Mouse (Mus musculus): ENCODE data around the gene Kif13a. TPM values are rescaled to one million over a fixed set of nuclear protein-coding genes. Genes with fewer than 3 reads are reported as not detected.

Kif13a gene
- polyA plus RNA-seq, 1 experiment from 2014 or later: 7.9 TPM

DNA sequence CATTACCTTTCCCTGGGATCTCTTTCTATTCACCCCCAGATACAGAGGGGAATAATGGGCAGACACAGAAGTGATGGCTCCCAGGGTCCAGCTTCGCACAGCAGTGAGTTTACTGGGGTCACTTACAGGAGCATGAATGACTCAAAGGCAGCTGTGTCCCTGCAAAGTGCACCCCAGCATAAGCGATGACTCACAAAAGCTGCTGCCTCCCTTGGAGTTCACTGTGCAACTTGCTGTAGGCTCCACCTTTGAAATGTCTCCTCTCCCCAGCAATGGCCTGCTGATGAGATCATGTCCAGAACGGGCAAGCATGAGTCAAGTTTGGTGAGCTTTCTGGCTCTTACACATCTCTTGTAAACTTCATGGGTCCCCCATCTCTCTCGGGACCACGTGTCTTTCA, 29.5 kb upstream of the Kif13a start:
- no peaks in the 10 kb centered on the region for H3K9me3 ChIP-seq (replicated peaks; ENCODE audit: control insufficient read depth, low read length)
- no peaks in the 10 kb centered on the region for H3K4me1 ChIP-seq (ENCODE audit: control insufficient read depth, insufficient read depth, low read length)
- no peaks in the 10 kb centered on the region for H3K27me3 ChIP-seq (ENCODE audit: control insufficient read depth, insufficient read depth, low read length)
- no peak overlapping the region for H3K9ac ChIP-seq (ENCODE audit: low read length)
- H3K36me3 ChIP-seq (ENCODE audit: control insufficient read depth, insufficient read depth, low read length): no peaks in the 10 kb centered on the region
- no peak overlapping the region for H3K27ac ChIP-seq (ENCODE audit: low read length)
- WGBS: 77% methylated on average over 5 of the region's 5 CpGs
- ATAC-seq (ENCODE audit: insufficient read depth, low FRiP score): no peak
- no peak overlapping the region for H3K4me2 ChIP-seq (ENCODE audit: low read depth, low read length)
- H3K4me3 ChIP-seq (replicated peaks; ENCODE audit: low read length): no peak overlapping the region

GRCm38 (mm10) chr13:46951212-46951611, 21.5 kb upstream of the Kif13a start:
- ATAC-seq (ENCODE audit: insufficient read depth, low FRiP score): no peak
- Histone ChIP-seq H3K27ac (ENCODE audit: low read length) (peak overlapping the region; percentile 15), H3K36me3 (ENCODE audit: control insufficient read depth, insufficient read depth, low read length) (no peaks in the 10 kb centered on the region), H3K4me1 (ENCODE audit: control insufficient read depth, insufficient read depth, low read length) (no peaks in the 10 kb centered on the region), H3K9me3 (replicated peaks; ENCODE audit: control insufficient read depth, low read length) (no peaks in the 10 kb centered on the region), H3K4me3 (replicated peaks; ENCODE audit: low read length) (no peak overlapping the region), H3K4me2 (ENCODE audit: low read depth, low read length) (no peak overlapping the region), H3K9ac (ENCODE audit: low read length) (no peak overlapping the region), H3K27me3 (ENCODE audit: control insufficient read depth, insufficient read depth, low read length) (no peaks in the 10 kb centered on the region)
- WGBS: 76% methylated on average over 15 of the region's 15 CpGs

GRCm38 (mm10) chr13:46949741-46950140, 20.1 kb upstream of the Kif13a start:
- Histone ChIP-seq H3K4me2 (ENCODE audit: low read depth, low read length) (no peak overlapping the region), H3K4me3 (replicated peaks; ENCODE audit: low read length) (no peak overlapping the region), H3K4me1 (ENCODE audit: control insufficient read depth, insufficient read depth, low read length) (no peaks in the 10 kb centered on the region), H3K9me3 (replicated peaks; ENCODE audit: control insufficient read depth, low read length) (no peaks in the 10 kb centered on the region), H3K27me3 (ENCODE audit: control insufficient read depth, insufficient read depth, low read length) (no peaks in the 10 kb centered on the region), H3K27ac (ENCODE audit: low read length) (no peak overlapping the region), H3K9ac (ENCODE audit: low read length) (no peak overlapping the region), H3K36me3 (ENCODE audit: control insufficient read depth, insufficient read depth, low read length) (no peaks in the 10 kb centered on the region)
- WGBS: 62% methylated on average over 2 of the region's 2 CpGs
- no peak; the same call in 1 of the 2 replicates for ATAC-seq (ENCODE audit: insufficient read depth, low FRiP score)

GRCm38 (mm10) chr13:46948027-46948426, 18.4 kb upstream of the Kif13a start:
- Histone ChIP-seq H3K9me3 (replicated peaks; ENCODE audit: control insufficient read depth, low read length) (no peaks in the 10 kb centered on the region), H3K9ac (ENCODE audit: low read length) (no peak overlapping the region), H3K4me3 (replicated peaks; ENCODE audit: low read length) (no peak overlapping the region), H3K4me1 (ENCODE audit: control insufficient read depth, insufficient read depth, low read length) (no peaks in the 10 kb centered on the region), H3K27ac (ENCODE audit: low read length) (no peak overlapping the region), H3K27me3 (ENCODE audit: control insufficient read depth, insufficient read depth, low read length) (no peaks in the 10 kb centered on the region), H3K36me3 (ENCODE audit: control insufficient read depth, insufficient read depth, low read length) (no peaks in the 10 kb centered on the region), H3K4me2 (ENCODE audit: low read depth, low read length) (no peak overlapping the region)
- ATAC-seq (ENCODE audit: insufficient read depth, low FRiP score): no peak
- WGBS: 48% methylated on average over 3 of the region's 3 CpGs

DNA sequence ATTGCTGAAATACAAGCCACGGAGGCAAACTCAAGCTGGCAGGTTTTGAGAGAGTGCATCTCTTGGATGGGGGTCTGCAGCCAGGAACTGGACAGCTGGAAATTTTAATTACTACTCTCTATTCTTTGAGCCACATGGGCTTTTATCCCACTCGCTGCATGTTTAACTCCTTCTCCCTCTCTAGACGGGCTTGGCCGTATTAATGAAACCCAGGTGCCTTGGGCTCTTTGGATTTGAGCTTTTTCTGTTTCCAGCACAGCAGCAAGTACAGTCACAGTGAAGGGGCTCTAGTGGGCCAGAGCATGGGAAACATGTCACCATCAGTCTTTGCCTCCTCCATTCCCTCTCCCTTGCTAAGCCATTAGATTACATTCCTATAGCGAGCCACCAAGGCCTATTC, 16.4 kb upstream of the Kif13a start:
- no peaks in the 10 kb centered on the region for H3K4me1 ChIP-seq (ENCODE audit: control insufficient read depth, insufficient read depth, low read length)
- H3K27ac ChIP-seq (ENCODE audit: low read length): no peak overlapping the region
- H3K27me3 ChIP-seq (ENCODE audit: control insufficient read depth, insufficient read depth, low read length): no peaks in the 10 kb centered on the region
- no peak overlapping the region for H3K9ac ChIP-seq (ENCODE audit: low read length)
- no peaks in the 10 kb centered on the region for H3K36me3 ChIP-seq (ENCODE audit: control insufficient read depth, insufficient read depth, low read length)
- ATAC-seq (ENCODE audit: insufficient read depth, low FRiP score): no peak
- 63% methylated on average over 5 of the region's 5 CpGs for WGBS
- H3K9me3 ChIP-seq (replicated peaks; ENCODE audit: control insufficient read depth, low read length): 0 out of 2 replicates have a peak, but pooled peaks cover 4% of the 10 kb centered on the region
- H3K4me3 ChIP-seq (replicated peaks; ENCODE audit: low read length): no peak overlapping the region
- no peak overlapping the region for H3K4me2 ChIP-seq (ENCODE audit: low read depth, low read length)

- Histone ChIP-seq H3K4me1 (ENCODE audit: control insufficient read depth, insufficient read depth, low read length) (no peaks in the 10 kb centered on the region), H3K9ac (ENCODE audit: low read length) (no peak overlapping the region), H3K27ac (ENCODE audit: low read length) (no peak overlapping the region), H3K4me2 (ENCODE audit: low read depth, low read length) (no peak overlapping the region), H3K9me3 (replicated peaks; ENCODE audit: control insufficient read depth, low read length) (0 out of 2 replicates have a peak, but pooled peaks cover 4% of the 10 kb centered on the region), H3K27me3 (ENCODE audit: control insufficient read depth, insufficient read depth, low read length) (no peaks in the 10 kb centered on the region), H3K36me3 (ENCODE audit: control insufficient read depth, insufficient read depth, low read length) (no peaks in the 10 kb centered on the region), H3K4me3 (replicated peaks; ENCODE audit: low read length) (no peak overlapping the region)
- 68% methylated on average over 3 of the region's 3 CpGs for WGBS
- no peak for ATAC-seq (ENCODE audit: insufficient read depth, low FRiP score)
Measured at GRCm38 (mm10) chr13:46945256-46945655, 15.6 kb upstream of the Kif13a start.

DNA sequence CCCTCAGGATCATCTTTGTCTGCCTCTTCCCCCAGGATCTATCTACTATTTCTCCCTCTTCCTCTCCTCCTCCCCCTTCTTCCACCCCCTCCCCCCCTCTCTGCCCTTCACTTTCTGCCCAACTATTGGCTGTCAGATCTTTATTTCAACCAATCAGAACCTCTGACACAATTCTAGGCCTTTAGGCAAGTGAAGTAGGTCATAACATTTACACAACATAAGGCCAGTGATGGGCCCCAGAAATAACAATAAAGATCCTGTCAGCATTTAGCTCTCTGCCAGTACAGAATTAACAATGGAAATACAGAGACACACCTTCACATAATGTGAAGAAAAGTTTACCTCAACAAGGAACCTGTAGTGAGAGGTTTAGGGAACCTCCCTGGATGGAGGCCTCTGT, 13.6 kb upstream of the Kif13a start:
- Histone ChIP-seq H3K4me3 (replicated peaks; ENCODE audit: low read length) (no peak overlapping the region), H3K9me3 (replicated peaks; ENCODE audit: control insufficient read depth, low read length) (0 out of 2 replicates have a peak, but pooled peaks cover 4% of the 10 kb centered on the region), H3K27ac (ENCODE audit: low read length) (no peak overlapping the region), H3K4me1 (ENCODE audit: control insufficient read depth, insufficient read depth, low read length) (no peaks in the 10 kb centered on the region), H3K36me3 (ENCODE audit: control insufficient read depth, insufficient read depth, low read length) (no peaks in the 10 kb centered on the region), H3K27me3 (ENCODE audit: control insufficient read depth, insufficient read depth, low read length) (no peaks in the 10 kb centered on the region), H3K9ac (ENCODE audit: low read length) (no peak overlapping the region), H3K4me2 (ENCODE audit: low read depth, low read length) (no peak overlapping the region)
- no peak for ATAC-seq (ENCODE audit: insufficient read depth, low FRiP score)

DNA sequence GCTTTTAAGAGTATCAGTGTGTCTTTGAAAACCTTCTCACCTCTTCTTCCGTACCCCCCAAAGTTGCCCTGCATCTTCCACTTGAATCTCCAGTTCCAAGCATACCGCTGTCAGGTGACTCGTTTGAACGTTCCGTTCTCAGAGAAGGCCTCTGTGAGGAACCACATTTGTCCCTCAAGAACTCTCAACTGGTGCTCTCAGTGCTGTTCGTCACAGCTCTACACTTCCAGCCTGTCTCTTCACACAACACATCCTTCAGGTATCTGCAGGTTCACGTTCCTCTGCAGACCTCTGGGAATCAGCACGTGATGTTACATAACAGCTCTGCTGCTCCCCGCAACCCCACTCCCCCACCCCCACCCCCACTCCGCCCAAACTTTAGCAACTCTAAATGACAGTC, 4.4 kb upstream of the Kif13a start:
- Histone ChIP-seq H3K27ac (ENCODE audit: low read length) (no peak overlapping the region), H3K4me2 (ENCODE audit: low read depth, low read length) (no peak overlapping the region), H3K9me3 (replicated peaks; ENCODE audit: control insufficient read depth, low read length) (no peaks in the 10 kb centered on the region), H3K4me3 (replicated peaks; ENCODE audit: low read length) (no peak overlapping the region), H3K27me3 (ENCODE audit: control insufficient read depth, insufficient read depth, low read length) (no peaks in the 10 kb centered on the region), H3K9ac (ENCODE audit: low read length) (no peak overlapping the region), H3K4me1 (ENCODE audit: control insufficient read depth, insufficient read depth, low read length) (peaks cover 4% of the 10 kb centered on the region; the same call in 1 of the 2 replicates), H3K36me3 (ENCODE audit: control insufficient read depth, insufficient read depth, low read length) (no peaks in the 10 kb centered on the region)
- WGBS: 68% methylated on average over 10 of the region's 10 CpGs
- no peak for ATAC-seq (ENCODE audit: insufficient read depth, low FRiP score)

DNA sequence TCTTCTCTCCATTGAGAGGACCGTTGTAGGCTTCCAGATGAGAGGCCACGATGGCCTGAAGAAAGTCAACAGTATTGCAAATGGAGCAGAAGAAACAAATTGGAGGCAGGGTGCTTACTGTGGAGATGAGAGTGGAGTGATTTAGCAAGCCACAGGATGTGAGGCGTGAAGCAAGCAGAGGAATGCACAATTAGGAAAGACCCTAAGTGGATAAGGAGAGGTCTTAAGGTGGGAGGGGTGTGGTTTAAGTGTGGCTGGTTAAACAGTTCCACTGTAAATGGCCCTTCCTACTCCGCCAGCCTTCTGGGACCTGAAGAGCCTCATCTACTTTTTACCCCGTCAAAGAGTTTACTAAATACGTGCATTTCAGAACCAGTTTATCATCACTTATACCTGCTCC, 3.2 kb upstream of the Kif13a start:
- Histone ChIP-seq H3K36me3 (ENCODE audit: control insufficient read depth, insufficient read depth, low read length) (no peaks in the 10 kb centered on the region), H3K9ac (ENCODE audit: low read length) (no peak overlapping the region), H3K4me1 (ENCODE audit: control insufficient read depth, insufficient read depth, low read length) (peaks cover 13% of the 10 kb centered on the region; the same call in 1 of the 2 replicates), H3K27me3 (ENCODE audit: control insufficient read depth, insufficient read depth, low read length) (no peaks in the 10 kb centered on the region), H3K4me2 (ENCODE audit: low read depth, low read length) (no peak overlapping the region), H3K27ac (ENCODE audit: low read length) (no peak overlapping the region), H3K4me3 (replicated peaks; ENCODE audit: low read length) (no peak overlapping the region), H3K9me3 (replicated peaks; ENCODE audit: control insufficient read depth, low read length) (no peaks in the 10 kb centered on the region)
- 78% methylated on average over 6 of the region's 6 CpGs for WGBS
- ATAC-seq (ENCODE audit: insufficient read depth, low FRiP score): no peak

DNA sequence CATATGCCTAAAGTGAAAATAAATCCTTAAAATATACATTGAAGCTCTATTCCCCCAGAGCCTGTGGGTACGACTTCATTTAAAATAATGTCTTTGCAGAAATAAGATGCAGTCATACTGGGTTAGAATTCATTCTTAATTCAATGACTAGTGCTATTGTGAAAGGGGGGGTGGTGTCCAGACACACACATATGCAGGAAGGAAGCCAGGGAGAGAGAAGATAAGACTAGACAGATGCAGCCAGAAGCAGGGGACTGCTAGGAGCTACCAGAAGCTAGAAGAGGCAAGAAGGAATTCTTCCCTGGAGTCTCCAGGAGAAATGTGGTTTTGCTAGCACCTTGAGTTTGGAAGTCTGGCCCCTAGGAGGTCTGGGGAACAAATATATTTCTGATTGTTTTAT, 2.4 kb upstream of the Kif13a start:
- Histone ChIP-seq H3K4me2 (ENCODE audit: low read depth, low read length) (no peak overlapping the region), H3K9me3 (replicated peaks; ENCODE audit: control insufficient read depth, low read length) (no peaks in the 10 kb centered on the region), H3K9ac (ENCODE audit: low read length) (no peak overlapping the region), H3K36me3 (ENCODE audit: control insufficient read depth, insufficient read depth, low read length) (no peaks in the 10 kb centered on the region), H3K27ac (ENCODE audit: low read length) (no peak overlapping the region), H3K4me3 (replicated peaks; ENCODE audit: low read length) (no peak overlapping the region), H3K4me1 (ENCODE audit: control insufficient read depth, insufficient read depth, low read length) (peaks cover 13% of the 10 kb centered on the region; the same call in 1 of the 2 replicates), H3K27me3 (ENCODE audit: control insufficient read depth, insufficient read depth, low read length) (no peaks in the 10 kb centered on the region)
- ATAC-seq (ENCODE audit: insufficient read depth, low FRiP score): no peak
- 66% methylated on average over 1 of the region's 1 CpGs for WGBS
